Mouse (Mus musculus) cerebellum, postnatal 36 days (tissue): ENCODE measurements around the gene Slc9a5.

Experiments used
- DNase-seq, 2 experiments: peaks; one replicate each; pipeline ENCODE4 v3.0.0; 2021 to 2022; ENCODE audit warnings: mixed read lengths in 2 of 2

Slc9a5 gene

GRCm38 (mm10) chr8:105326141-105326672, 22.4 kb upstream of the Slc9a5 start, which contains the start of the genes Lrrc29 and Tmem208:
Gene Lrrc29 (minus strand): TSS chr8:105326278.
Gene Tmem208 (plus strand): TSS chr8:105326354.
- peak; percentile 97 to 98 for DNase-seq

- no peak for DNase-seq
These were observed 21.7 kb upstream of the Slc9a5 start for GRCm38 (mm10) chr8:105326968-105327367.

GRCm38 (mm10) chr8:105330325-105330724, 18.3 kb upstream of the Slc9a5 start:
- no peak for DNase-seq

GRCm38 (mm10) chr8:105331469-105331868, 17.2 kb upstream of the Slc9a5 start:
- DNase-seq: no peak

GRCm38 (mm10) chr8:105331931-105332330, 16.7 kb upstream of the Slc9a5 start:
- no peak for DNase-seq

- no peak for DNase-seq
These were observed 16.1 kb upstream of the Slc9a5 start for GRCm38 (mm10) chr8:105332523-105332922.

GRCm38 (mm10) chr8:105336373-105337130, 12.1 kb upstream of the Slc9a5 start:
- DNase-seq: no peak

- DNase-seq: no peak
These were observed 9.7 kb upstream of the Slc9a5 start for GRCm38 (mm10) chr8:105338992-105339391.

GRCm38 (mm10) chr8:105339886-105340635, 8.6 kb upstream of the Slc9a5 start:
- DNase-seq: no peak

- DNase-seq: no peak
These were observed 7.2 kb upstream of the Slc9a5 start for GRCm38 (mm10) chr8:105341399-105341798.

GRCm38 (mm10) chr8:105342768-105343167, 5.9 kb upstream of the Slc9a5 start:
- no peak for DNase-seq

GRCm38 (mm10) chr8:105343791-105344574, 4.7 kb upstream of the Slc9a5 start:
- DNase-seq: no peak

- DNase-seq: no peak
These were observed 3.3 kb upstream of the Slc9a5 start for GRCm38 (mm10) chr8:105345061-105345975.

- no peak for DNase-seq
These were observed 1.8 kb upstream of the Slc9a5 start for GRCm38 (mm10) chr8:105346611-105347427.

GRCm38 (mm10) chr8:105347428-105348221, 1.0 kb upstream of the Slc9a5 start, which contains the start of gene Fhod1:
Gene Fhod1 (minus strand): TSS chr8:105347953.
- DNase-seq: peak; percentile 89 to 91

GRCm38 (mm10) chr8:105349096-105349771, 591 bp downstream of the Slc9a5 start:
- DNase-seq: peak; percentile 54 to 65

GRCm38 (mm10) chr8:105350186-105350585, 1.5 kb downstream of the Slc9a5 start:
- DNase-seq: peak in 1 of 2 experiments; percentile 34

GRCm38 (mm10) chr8:105353583-105354135, 5.0 kb downstream of the Slc9a5 start:
- peak; percentile 62 to 67 for DNase-seq

- no peak for DNase-seq
These were observed 5.9 kb downstream of the Slc9a5 start for GRCm38 (mm10) chr8:105354549-105354948.
